Mouse (Mus musculus) kidney, postnatal 25 days (tissue): Measurements from ENCODE around the gene Gm10134.

ENCODE experiments used
- DNase-seq, 2 experiments: peaks; one replicate each; pipeline ENCODE4 v3.0.0; 2021; ENCODE audit warnings: mixed read lengths in 2 of 2

The Gm10134 gene

DNA sequence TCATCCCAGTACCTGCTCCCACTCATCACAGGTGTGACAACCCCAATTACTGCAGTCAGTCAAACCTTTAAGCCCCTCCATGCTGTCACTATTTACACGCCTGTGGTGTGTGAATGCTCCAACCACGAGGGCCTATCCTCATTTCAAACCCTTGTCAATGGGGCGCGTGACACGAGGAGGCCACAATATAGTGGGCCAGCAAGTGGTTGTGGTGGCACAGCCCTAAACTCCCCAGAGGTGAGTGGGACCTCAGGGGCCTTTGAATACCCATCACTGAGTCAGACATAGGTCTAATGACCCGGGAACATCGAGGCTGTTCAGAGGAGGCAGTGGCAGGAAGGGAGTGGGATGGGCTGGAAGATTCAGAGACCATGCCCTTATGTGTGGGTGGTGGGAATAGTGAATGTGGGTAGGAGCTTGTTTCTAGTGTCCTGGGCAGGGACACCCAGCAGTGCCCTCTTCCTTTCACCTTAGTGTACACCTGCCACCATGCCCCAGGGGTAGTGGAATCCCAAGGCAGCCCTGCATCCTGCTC lies 28.1 kb downstream of the Gm10134 start:
- DNase-seq: no peak

DNA sequence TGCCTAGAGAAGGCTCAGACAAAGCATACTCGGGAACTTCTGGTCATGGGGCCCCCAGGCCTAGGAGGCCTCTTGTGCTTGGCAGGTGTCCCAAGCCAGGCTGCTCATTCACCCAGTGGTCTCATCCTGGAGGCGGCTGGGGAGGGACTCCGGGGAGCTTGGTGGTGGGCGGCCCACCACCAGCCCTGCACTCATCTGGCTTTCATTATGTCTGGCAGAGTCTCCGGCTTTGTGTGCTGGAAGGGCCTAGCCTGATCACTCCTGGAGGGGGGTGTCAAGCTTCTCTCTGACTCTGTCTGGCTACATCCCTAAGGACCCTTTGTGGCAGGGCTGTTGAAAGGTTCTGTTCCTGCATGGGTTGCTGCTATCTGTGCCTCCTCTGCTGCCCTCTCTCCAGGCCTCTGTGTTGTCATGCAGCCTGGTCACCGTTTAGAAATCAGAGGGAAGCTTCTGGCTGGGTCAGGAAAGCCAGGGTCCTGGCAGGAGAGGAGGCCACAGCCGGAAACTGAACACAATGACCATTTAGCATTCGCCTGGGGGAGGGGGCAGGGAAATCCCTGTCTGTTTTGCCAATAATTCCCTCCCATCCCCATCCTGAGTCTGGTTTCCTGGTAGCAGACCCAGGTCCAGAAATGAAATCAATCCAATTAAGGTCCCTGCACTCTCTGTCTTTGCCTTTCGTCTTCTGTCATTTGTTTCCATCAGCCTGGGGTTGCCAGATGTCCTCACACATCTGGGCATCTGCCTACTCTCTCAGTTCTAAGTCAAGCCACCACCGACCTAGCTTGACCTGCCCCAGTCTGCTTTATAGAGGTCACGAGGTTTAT lies 28.8 kb downstream of the Gm10134 start:
- DNase-seq: peak; percentile 70 to 81

DNA sequence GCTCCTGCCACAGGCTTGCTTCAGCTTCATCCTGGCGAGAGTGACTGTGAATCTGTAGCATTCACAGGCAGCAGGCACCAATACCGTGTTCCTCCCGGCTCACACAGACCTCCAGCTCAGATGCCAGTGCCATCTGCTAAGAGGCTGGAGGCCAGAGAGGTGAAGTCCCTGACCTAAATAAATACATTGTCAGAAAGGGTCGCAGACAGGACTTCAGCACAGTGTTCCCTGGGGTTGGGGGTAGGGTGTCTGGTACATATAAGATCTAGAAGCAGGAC lies 29.3 kb downstream of the Gm10134 start:
- DNase-seq: no peak

DNA sequence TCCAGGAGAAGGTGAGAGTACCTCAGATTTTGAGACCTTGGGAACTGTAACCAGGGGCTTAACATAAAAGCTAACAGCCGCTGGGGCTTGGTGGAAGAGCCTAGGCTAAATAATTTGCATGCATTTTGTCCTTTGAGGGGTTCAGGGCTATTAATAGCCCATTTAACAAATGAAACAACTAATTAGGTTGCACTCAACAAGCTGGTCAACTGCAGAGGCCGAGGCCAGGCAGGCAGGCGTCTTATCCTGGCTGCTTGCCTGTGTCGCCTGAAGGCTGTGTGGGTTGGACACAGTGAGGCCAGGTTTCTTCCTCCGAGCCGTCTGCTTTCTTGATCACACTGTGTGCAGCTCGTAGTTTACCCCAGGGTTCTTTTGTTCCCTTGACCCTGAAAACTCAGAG lies 29.8 kb downstream of the Gm10134 start:
- DNase-seq: no peak

DNA sequence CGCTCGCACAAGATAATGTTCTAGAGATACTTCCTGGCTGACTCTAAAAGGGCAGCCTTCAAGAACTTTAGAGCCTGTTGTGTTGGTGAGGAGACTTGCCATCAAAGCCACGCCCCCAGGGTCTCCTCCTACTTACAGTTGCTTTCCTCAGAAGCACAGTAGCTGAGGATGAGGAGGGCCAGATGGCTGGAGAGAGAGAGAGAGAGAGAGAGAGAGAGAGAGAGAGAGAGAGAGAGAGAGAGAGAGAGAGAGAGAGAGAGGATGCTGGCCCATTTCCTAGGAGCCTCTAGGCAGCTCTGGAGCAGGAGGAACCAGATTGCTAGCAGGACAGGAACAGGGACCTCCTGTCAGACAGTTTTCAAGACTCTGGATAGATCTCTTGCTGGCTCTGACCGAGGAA lies 30.3 kb downstream of the Gm10134 start:
- DNase-seq: no peak

DNA sequence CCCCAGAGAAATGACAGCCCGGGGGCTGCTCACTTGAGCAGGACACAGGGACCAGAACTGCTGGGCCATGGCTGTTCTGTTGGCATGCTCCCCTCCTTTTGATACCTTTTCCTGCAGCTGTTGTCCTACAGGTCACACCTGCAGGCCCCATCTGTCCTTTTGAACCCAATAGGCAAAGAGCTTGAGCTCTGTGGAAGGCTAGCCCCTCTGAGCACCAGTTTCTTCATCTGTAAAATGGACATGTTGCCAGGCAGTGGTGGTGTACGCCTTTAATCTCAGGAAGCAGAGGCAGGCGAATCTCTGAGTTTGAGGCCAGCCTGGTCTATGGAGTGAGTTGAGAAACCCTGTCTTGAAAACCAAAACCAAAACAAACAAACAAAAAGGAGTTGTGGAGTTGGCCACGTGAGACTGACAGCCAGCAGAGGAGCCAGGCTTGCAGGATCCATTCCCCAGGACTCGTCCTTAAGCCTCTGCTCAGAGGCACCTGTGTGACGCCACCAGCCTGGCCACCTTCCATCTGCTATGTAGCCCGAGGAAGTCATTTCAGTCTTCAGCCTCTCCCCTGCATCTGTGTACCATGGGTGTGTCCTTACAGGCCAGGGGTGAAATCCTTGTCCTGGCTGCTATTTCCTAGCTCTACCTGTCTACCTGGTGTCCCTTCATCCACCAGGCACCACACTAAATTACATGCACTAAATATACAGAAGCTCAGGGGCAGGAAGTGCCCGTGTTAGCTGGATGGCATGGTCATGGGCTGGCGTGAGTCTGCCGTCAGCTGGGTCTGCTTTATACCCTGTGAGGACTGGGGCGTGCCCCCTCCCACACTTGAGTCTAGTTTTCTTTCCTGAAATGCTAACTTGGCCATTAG lies 31.1 kb downstream of the Gm10134 start:
- no peak for DNase-seq

DNA sequence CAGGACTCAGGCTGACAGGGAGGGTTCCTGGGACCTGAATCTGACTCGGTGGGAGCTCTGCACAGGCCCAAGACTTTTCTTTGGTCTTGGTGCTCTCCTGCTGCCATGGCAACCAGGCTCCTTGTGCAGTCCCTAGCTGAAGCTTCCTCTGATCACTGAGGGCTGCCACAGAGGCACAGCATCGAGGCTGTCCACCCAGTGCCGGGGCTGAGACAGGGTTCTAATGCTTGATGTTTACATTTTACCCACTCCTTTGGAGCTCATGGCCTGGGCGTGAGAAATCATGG lies 31.7 kb downstream of the Gm10134 start:
- DNase-seq: no peak

DNA sequence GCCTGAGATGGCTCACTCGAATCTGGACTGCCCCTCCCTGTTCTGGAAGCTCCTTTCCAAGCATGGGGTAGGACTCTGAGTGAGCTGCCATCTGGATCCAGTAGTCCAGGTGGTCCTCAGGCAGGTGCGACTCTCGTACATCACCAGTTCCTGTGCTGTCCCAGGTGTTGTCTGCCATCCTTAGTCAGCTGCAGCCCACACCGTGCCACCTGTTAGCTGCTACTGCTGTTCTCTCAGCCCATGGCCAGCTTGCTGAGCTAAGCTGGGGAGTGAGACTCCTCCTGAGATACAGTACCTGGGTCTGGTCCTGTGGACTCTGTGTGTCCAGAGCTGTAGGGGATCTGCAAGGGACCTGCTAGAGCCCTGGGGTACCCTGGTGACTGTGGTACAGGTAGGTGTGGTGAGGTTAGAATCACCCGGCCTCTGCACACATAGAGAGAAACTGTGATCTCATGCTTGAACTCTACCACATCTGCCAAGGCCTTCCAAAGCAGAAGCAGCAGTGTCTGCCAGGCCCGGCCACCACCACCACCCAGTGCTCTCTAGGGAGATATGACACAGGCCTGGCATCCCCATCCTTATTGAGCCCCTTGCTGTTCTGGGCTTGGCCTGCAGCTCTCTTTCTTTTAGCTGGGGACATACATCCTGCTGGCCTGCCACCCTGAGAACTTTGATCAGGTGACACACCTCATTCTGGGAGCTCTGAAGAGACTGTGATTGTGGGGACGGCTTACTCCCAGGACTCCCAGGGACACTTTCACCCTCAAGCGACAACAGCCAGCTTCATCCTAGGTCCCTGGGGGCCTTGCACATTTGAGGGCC lies 32.3 kb downstream of the Gm10134 start:
- no peak for DNase-seq

DNA sequence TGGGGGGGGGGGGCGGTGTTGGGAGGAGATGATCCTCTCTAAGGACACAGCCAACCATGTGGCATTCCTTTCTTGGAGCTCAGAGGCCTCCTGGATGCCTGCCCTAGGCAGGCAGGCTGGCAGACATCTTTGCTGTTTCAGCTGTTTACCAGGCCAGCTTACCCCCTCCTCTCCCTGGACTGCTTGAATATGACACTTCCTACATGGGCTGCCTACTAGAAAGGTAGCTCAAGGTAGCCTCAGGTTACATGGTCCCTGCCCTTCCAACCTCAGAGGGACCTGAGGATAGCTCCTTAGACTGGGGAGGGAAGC lies 32.9 kb downstream of the Gm10134 start:
- no peak for DNase-seq

DNA sequence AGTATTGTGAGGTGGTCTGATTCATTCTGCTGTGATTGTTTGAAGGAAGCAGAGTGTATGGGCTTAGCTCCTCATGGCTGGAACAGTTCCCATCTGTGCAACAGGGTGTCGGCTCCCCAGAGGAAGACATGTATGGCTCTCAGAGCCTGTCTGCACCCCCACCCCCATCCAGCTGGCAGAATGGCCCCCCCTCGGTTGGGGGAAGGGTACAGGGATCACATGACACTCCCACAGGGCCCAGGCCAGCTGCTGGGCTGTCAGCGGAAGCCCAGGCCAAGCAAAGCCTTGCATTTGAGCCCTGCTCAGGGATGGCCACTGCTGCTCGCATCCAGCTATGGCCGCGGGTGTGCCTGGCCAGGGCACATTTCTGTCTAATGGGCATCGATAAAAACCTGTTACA lies 33.3 kb downstream of the Gm10134 start:
- peak; percentile 53 to 73 for DNase-seq

DNA sequence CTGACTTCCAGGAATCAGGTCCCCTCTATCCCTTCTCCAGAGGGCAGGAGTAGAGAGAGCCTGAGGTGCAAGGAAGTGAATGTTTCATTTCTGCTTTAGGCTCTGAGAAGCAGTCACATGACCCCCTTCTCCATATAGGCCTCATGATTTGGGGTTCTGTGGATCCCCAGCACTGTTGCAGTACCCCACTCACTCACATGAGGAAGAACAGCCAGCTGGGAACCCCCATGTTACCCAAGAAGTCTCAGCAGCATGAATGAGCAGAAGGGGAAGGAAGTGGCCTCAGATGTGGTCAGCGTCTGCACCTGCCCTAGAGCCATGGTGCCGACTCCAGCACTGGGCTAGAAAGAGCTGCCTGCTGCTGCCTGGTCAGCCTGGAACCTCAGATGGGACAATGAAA lies 34.1 kb downstream of the Gm10134 start:
- DNase-seq: no peak

DNA sequence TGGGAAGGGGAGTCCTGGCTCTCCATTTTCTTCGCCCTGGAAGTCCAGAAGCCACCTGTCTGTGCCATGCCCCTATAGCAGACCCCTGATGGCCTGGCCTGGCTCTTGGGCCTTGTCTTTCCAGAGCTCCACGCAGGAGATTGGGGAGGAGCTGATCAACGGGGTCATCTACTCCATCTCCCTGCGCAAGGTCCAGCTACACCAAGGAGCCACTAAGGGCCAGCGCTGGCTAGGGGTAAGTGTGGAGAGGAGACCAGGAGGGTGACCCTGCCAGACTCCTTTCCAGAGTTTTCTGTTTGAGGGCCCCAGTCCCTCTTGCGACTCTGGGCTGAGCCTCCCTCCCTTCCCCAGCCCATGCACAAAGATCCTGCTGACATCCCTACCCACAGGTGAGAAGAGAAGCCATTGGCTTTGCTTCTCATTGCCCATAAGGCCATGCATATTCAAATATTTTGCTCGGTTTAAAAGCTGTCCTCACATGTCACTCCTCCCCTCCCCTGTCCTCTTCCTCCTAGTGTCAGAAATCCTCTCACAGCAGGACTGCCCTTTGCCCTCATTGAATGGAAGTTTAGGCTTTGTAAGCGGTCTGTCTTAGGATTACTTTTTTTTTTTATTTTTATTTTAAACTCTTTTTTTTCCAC lies 34.8 kb downstream of the Gm10134 start:
- no peak for DNase-seq

DNA sequence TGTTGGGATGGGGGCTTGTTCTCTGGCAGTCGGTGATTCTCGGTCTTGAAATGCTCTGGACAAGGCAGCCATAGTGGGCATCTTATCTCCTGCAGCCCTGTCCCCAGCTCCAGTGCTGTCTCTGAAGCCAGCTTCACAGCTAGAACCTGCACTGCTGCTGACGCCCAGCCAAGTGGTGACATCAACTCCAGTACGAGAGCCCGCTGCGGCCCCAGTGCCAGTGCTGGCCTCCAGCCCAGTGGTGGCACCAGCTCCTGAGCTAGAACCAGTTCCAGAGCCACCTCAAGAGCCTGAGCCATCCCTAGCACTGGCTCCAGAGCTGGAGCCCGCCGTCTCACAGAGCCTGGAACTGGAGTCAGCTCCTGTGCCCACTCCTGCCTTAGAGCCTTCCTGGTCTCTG lies 38.0 kb downstream of the Gm10134 start:
- no peak for DNase-seq

DNA sequence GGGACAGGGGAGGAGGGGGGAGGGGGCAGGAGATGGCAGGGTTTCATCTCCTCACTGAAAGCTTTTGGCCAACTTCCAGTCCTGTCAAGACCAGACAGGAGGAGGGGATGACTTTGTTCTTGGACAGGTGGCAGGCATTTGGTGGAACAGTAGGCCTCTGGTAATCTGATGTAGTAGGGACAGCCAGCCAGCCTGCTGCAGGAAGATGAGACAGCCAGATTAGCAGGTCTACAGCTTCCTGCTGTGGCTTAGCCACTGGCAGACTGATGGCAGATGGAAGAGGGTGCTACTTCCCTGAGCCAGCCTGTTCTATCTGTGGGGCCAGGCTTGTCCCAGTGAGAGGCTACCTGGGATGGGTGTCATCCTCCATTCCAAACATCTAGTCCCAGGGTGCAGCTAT lies 40.1 kb downstream of the Gm10134 start:
- DNase-seq: no peak

DNA sequence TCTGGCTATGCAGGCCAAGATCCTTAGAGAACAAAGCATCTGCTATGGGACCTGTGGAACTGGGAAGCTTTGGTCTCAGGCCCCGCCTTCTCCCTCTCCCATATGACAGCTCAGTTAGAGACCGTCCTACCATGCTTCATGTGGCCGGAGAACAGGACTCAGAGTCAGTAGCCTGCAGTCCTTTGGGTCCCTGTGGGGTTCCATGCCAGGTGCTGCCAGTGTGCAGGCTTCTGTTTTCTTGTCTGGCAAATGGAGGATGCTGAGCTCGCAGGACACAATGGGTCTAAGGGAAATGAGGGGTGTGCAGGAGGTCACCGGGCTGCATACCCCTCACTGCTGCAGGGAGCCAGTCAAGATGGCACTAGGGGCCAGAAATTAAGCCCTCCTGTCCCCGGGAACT lies 40.7 kb downstream of the Gm10134 start:
- no peak for DNase-seq

DNA sequence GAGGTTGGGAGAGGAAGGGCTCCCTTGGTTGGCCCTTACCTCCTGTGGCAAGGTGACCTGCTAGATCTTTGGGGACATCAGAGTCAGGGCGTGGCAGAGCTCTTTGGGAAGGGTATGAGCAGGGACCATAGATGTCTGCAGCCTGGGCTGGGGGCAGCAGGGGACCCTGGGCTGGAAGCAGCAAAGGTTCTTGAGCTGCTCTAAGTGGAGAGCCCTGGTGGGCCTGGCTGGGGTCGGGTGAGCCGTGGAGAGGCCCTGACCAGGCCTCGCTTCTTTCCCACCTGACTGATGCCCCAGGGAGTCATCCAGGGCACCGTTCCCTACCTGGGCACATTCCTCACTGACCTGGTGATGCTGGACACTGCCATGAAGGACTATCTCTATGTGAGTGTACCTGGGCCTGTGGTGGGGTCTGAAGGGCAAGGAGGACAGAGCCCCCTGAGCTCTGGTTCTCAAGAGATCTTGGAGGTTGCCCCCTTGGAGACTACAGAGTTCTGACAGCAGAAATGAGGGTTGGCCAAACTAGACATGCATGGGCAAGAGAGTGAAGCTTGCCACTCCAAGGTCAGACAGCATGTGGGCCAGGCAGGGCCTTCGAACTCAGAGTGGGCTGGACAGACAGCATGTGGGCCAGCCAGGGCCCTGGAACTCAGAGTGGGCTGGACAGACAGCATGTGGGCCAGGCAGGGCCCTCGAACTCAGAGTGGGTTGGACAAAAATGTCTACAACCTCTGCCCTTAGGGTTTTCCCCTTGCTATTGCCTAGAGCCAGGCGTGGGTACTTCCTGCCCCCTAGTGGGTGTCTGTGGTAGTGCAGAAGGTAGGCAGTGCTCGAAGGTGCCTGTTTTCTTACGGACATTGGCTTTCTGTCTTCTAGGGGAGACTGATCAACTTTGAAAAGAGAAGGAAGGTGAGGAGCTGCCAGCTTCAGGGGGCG lies 41.6 kb downstream of the Gm10134 start:
- DNase-seq: peak; percentile 86 to 93

DNA sequence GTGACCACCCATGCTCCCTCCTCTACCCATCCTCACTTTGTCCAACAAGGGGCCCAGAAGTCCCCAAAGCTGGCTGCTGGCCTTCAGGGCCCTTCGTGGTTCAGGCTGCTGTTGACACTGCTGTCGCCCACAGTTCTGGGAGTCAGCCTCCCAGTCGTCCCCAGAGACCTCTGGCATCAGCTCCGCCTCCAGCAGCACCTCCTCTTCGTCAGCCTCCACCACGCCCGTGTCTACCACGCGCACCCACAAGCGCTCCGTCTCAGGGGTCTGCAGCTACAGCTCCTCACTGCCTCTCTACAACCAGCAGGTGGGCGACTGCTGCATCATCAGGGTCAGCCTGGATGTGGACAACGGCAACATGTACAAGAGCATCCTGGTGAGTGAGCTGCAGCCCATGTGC lies 43.3 kb downstream of the Gm10134 start:
- no peak for DNase-seq

DNA sequence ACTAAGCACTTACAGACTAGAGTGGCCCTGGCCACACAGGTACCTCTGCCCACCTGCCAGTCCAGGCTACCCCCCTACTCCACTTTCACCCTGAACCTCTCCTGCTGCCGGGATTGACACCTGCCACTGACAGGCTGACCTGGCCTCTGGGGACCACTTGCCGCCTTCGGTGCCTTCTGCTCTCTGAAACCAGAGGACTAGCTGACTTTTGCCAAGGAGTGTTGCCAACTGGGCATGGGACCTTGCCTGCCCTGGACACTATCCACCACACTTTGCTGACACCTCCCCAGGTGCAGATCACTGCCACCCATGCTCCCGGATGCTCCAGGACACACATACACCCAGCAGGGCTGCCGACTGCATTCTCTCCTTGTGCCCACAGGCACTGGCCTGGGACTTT lies 46.4 kb downstream of the Gm10134 start:
- no peak for DNase-seq
